Mouse (Mus musculus) c-Kit-negative CD71-positive TER-119-positive erythroid progenitor cells, embryonic 14.5 days (primary cell): ENCODE measurements around the gene Etv4.

Source experiments
- DNase-seq: peaks from one replicate; pipeline ENCODE4 v3.0.0-alpha.2; 2013; ENCODE audit warnings: low read depth, low spot score

The Etv4 gene

GRCm38 (mm10) chr11:101786651-101787050 lies 1.5 kb upstream of the Etv4 start:
- no peak for DNase-seq

- no peak for DNase-seq
Measured at GRCm38 (mm10) chr11:101785852-101786205, 658 bp upstream of the Etv4 start.

GRCm38 (mm10) chr11:101784488-101785142 lies 556 bp downstream of the Etv4 start:
- no peak for DNase-seq

GRCm38 (mm10) chr11:101784072-101784471 lies 1.1 kb downstream of the Etv4 start:
- DNase-seq, result no peak

- DNase-seq, result no peak
Measured at GRCm38 (mm10) chr11:101783584-101783983, 1.6 kb downstream of the Etv4 start.

- DNase-seq, result no peak
Measured at GRCm38 (mm10) chr11:101783135-101783534, 2.0 kb downstream of the Etv4 start.

- DNase-seq, result no peak
Measured at GRCm38 (mm10) chr11:101776846-101777245, 8.3 kb downstream of the Etv4 start.

- no peak for DNase-seq
Measured at GRCm38 (mm10) chr11:101772449-101772848, 12.7 kb downstream of the Etv4 start.

GRCm38 (mm10) chr11:101772027-101772426 lies 13.1 kb downstream of the Etv4 start:
- DNase-seq, result no peak

- DNase-seq, result no peak
Measured at GRCm38 (mm10) chr11:101770266-101770665, 14.9 kb downstream of the Etv4 start.

- no peak for DNase-seq
Measured at GRCm38 (mm10) chr11:101768721-101769120, 16.4 kb downstream of the Etv4 start.

- no peak for DNase-seq
Measured at GRCm38 (mm10) chr11:101767326-101767725, 17.8 kb downstream of the Etv4 start.

- DNase-seq, result no peak
Measured at GRCm38 (mm10) chr11:101764546-101764945, 20.6 kb downstream of the Etv4 start.

- peak; percentile 21 for DNase-seq
Measured at GRCm38 (mm10) chr11:101763723-101764122, 21.4 kb downstream of the Etv4 start.

- DNase-seq, result no peak
Measured at GRCm38 (mm10) chr11:101759530-101759929, 25.6 kb downstream of the Etv4 start.

- DNase-seq, result no peak
Measured at GRCm38 (mm10) chr11:101758431-101758830, 26.7 kb downstream of the Etv4 start.

GRCm38 (mm10) chr11:101757366-101757765 lies 27.8 kb downstream of the Etv4 start:
- no peak for DNase-seq

- DNase-seq, result no peak
Measured at GRCm38 (mm10) chr11:101756616-101757015, 28.6 kb downstream of the Etv4 start.

GRCm38 (mm10) chr11:101733596-101733995 lies 51.6 kb downstream of the Etv4 start:
- DNase-seq, result peak; percentile 21

GRCm38 (mm10) chr11:101732518-101733440 lies 52.4 kb downstream of the Etv4 start, which contains the start of gene Dhx8:
Gene Dhx8, plus strand, starts transcription at chr11:101732919.
- peak; percentile 95 for DNase-seq

- no peak for DNase-seq
Measured at GRCm38 (mm10) chr11:101729308-101729707, 55.9 kb downstream of the Etv4 start.

GRCm38 (mm10) chr11:101726765-101727164 lies 58.4 kb downstream of the Etv4 start:
- no peak for DNase-seq

GRCm38 (mm10) chr11:101725043-101725442 lies 60.1 kb downstream of the Etv4 start:
- no peak for DNase-seq
